Mouse (Mus musculus) heart, postnatal 4 days (tissue): ENCODE results near the gene Zdbf2. TPM values are rescaled to one million over a fixed set of nuclear protein-coding genes. Genes with fewer than 3 reads are reported as not detected.

Experiments
- DNase-seq: peaks from one replicate; pipeline ENCODE4 v3.0.0; 2021
- total RNA-seq, 2 experiments: library from RNA; stranded (reverse); gene quantifications; 2 replicates each; pipeline ENCODE4 v1.2.3; 2021

The Zdbf2 gene
- total RNA-seq = 1 to 10 TPM; 4.6 to 5.7 TPM

- peak; percentile 38 for DNase-seq
Observed at GRCm38 (mm10) chr1:63272741-63273338, at the start of gene Zdbf2. Zdbf2 (plus strand) TSS chr1:63273265.

GRCm38 (mm10) chr1:63225009-63225408 lies 48.1 kb upstream of the Zdbf2 start:
- DNase-seq = no peak

- DNase-seq = no peak
Observed at GRCm38 (mm10) chr1:63225890-63226289, 47.2 kb upstream of the Zdbf2 start.

- DNase-seq = no peak
Observed at GRCm38 (mm10) chr1:63227241-63227640, 45.8 kb upstream of the Zdbf2 start.

- no peak for DNase-seq
Observed at GRCm38 (mm10) chr1:63237371-63237770, 35.7 kb upstream of the Zdbf2 start.

- no peak for DNase-seq
Observed at GRCm38 (mm10) chr1:63239305-63239704, 33.8 kb upstream of the Zdbf2 start.

- no peak for DNase-seq
Observed at GRCm38 (mm10) chr1:63239751-63240150, 33.3 kb upstream of the Zdbf2 start.

- no peak for DNase-seq
Observed at GRCm38 (mm10) chr1:63243854-63244253, 29.2 kb upstream of the Zdbf2 start.

- no peak for DNase-seq
Observed at GRCm38 (mm10) chr1:63246862-63247521, 26.1 kb upstream of the Zdbf2 start.

- DNase-seq = no peak
Observed at GRCm38 (mm10) chr1:63247831-63248359, 25.2 kb upstream of the Zdbf2 start.

- peak; percentile 15 for DNase-seq
Observed at GRCm38 (mm10) chr1:63248360-63248851, 24.7 kb upstream of the Zdbf2 start.

- DNase-seq = no peak
Observed at GRCm38 (mm10) chr1:63249261-63249660, 23.8 kb upstream of the Zdbf2 start.

- DNase-seq = no peak
Observed at GRCm38 (mm10) chr1:63252351-63253209, 20.5 kb upstream of the Zdbf2 start.

- no peak for DNase-seq
Observed at GRCm38 (mm10) chr1:63253291-63253690, 19.8 kb upstream of the Zdbf2 start.

GRCm38 (mm10) chr1:63255101-63255500 lies 18.0 kb upstream of the Zdbf2 start:
- no peak for DNase-seq

- DNase-seq = no peak
Observed at GRCm38 (mm10) chr1:63256083-63256482, 17.0 kb upstream of the Zdbf2 start.

- DNase-seq = no peak
Observed at GRCm38 (mm10) chr1:63258501-63258900, 14.6 kb upstream of the Zdbf2 start.

GRCm38 (mm10) chr1:63259271-63259830 lies 13.7 kb upstream of the Zdbf2 start:
- no peak for DNase-seq

- DNase-seq = no peak
Observed at GRCm38 (mm10) chr1:63259916-63260741, 12.9 kb upstream of the Zdbf2 start.

- no peak for DNase-seq
Observed at GRCm38 (mm10) chr1:63260742-63261033, 12.4 kb upstream of the Zdbf2 start.

GRCm38 (mm10) chr1:63261041-63261590 lies 11.9 kb upstream of the Zdbf2 start:
- no peak for DNase-seq

- no peak for DNase-seq
Observed at GRCm38 (mm10) chr1:63263671-63264070, 9.4 kb upstream of the Zdbf2 start.
